Mouse (Mus musculus): Measurements from ENCODE around the gene Aebp1.
A peak's percentile ranks its signal among the peaks of the same experiment; 100 is the strongest.
"Not testable (repeated sequence)": the region's sequence is repeated elsewhere in the genome, so short reads cannot be mapped to it uniquely, and the experiment has no call there.

Aebp1 gene

DNA sequence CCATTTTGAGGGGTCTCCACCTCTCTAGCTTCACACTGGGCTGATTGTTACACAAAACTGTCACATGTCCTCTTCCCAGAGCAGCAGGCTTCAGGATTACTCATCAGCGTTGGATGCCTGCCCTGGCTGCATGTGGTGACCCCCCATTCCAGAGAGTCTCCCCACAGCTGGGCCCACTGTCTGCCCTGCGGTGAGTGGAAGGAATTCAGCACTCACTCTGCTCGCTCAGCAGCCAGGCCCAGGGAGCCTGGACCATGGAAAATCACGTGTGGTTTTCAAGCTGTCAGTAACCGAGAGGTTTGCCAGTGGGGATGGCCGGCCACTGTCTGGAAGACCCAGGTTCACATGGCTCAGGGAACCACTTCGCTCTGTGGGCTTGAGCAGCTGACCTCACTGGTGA, 5.8 kb upstream of the Aebp1 start:
- no peak for DNase-seq (ENCODE audit: low spot score in 2 of 2)

- no peak for DNase-seq (ENCODE audit: low spot score in 2 of 2)
These were observed 5.1 kb upstream of the Aebp1 start for GRCm38 (mm10) chr11:5856479-5857130.

DNA sequence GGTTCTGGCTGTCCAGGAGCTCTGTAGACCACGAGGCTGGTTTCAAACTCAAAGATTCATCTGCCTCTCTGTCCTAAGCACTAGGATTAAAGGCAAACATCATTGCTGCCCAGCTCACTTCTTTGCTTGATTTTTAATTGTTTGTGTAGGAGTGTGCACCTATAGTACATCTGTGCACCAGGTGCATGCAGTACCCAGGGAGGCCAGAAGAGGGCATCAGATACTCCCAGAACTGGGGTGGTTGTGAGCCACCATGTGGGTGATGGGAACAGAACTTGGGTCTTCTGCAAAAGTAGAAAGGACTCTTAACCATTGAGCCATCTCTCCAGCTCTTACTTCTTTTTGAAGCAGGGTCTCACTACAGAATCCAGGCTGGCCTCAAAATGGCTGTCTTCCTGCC, 3.0 kb upstream of the Aebp1 start:
- DNase-seq (ENCODE audit: low spot score in 2 of 2) = no peak

GRCm38 (mm10) chr11:5859883-5860550, 1.7 kb upstream of the Aebp1 start:
- DNase-seq (ENCODE audit: low spot score in 2 of 2) = no peak

DNA sequence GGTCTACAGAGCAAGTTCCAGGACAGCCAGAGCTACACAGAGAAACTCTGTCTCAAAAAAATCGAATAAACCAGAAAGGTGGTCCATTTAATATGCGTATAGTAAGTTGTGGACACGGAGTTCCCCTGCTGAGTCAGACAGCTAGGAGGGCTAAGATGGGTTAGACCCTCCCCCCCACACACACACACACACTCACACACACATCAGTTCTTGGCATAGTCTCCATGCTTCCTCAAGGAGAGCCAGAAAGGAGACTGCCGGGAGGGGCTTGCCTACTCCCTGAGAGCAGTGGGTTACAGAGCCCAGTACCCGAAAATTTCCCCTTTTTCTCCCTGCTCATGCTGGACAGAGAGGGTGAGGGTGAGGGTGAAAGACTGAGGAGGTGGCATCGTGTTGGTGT, 1.1 kb upstream of the Aebp1 start:
- no peak for DNase-seq (ENCODE audit: low spot score in 2 of 2)

DNA sequence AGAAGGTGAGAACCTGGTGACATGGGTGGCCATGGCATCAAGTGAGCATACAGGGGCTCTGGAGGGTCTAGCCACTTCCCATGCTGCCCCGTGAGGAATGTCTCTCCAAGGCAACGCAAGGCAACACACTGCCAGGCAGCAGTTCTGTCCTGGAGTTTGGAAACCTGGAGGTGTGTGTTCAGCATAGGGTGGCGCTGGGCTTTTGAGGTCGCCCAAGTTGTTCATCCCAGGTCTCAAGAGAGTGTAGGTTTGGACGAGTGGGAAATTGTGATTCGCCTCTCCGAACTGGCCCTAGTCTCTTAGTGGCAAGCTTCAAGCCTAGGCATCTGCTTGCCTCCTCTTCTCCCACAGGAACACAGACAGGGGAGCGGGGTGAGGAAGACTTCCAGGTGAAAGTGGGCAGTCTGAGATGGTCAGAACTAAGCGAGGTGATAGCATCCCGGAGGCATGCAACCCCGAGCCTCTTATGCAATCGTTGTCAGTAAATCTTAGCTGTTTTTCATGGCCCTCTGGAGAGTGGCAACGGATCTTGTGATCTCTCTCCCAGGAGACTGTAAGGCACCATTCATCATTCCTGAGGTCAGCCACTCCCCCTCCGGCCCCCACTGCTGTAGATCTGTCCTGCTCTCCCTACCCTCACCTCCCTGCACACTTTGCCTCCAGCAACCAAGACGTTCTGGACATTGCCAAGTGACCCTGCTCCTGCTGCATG, 803 bp downstream of the Aebp1 start:
- no peak for DNase-seq (ENCODE audit: low spot score in 2 of 2)

GRCm38 (mm10) chr11:5867196-5867595, 5.4 kb downstream of the Aebp1 start:
- DNase-seq (ENCODE audit: low spot score in 2 of 2) = no peak

- DNase-seq (ENCODE audit: low spot score in 2 of 2) = no peak
These were observed 6.6 kb downstream of the Aebp1 start for GRCm38 (mm10) chr11:5868324-5868723.

GRCm38 (mm10) chr11:5869331-5869730, 7.6 kb downstream of the Aebp1 start:
- DNase-seq (ENCODE audit: low spot score in 2 of 2) = no peak

- DNase-seq (ENCODE audit: low spot score in 2 of 2) = no peak
These were observed 8.3 kb downstream of the Aebp1 start for GRCm38 (mm10) chr11:5870069-5870468.

- DNase-seq (ENCODE audit: low spot score in 2 of 2) = no peak
These were observed 11.0 kb downstream of the Aebp1 start for GRCm38 (mm10) chr11:5872707-5873106.

- no peak for DNase-seq (ENCODE audit: low spot score in 2 of 2)
These were observed 11.4 kb downstream of the Aebp1 start for GRCm38 (mm10) chr11:5873192-5873591.

DNA sequence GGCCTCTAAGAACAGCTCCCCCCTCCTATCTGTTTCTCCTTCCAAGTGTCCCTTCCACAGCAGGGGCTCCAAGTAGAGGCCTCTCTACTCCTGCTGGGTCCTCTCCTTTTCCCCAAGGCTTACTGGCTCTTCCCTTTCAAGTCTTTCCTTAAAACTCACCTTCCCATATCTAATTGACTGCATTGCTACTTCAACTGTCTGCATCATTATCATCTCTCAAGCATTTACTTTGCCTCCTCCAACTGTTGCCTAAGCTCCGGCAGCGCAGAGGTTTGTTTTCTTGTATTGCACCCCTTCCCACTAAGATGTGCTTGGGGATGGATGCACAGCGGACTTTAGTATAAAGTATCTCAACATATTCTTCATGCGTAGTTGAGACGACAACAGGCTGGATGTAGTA, 15.7 kb downstream of the Aebp1 start:
- no peak for DNase-seq (ENCODE audit: low spot score in 2 of 2)

GRCm38 (mm10) chr11:5877921-5878526, 16.3 kb downstream of the Aebp1 start, which contains the start of gene Pold2:
Pold2 (minus strand) TSS chr11:5878292.
- DNase-seq (ENCODE audit: low spot score in 2 of 2) = peak; percentile 96 to 97

DNA sequence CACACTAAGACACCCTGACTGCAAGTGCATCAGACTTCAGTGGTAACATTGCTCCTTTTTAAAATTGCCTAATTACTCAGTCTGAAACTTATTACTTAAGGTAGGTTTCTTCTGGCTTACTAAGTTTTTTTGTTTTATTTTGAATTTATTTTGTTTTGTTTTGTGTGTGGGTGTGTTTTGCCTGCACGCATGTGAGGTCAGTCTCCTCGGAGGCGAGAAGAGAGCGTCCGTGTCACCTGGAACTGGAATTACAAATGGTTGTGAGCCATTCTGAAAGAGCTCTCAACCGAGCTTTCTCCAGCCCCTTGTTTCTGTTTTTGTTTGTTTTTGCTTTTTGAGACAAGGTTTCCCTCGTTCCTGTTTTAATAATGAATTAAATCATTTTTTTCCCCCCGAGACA, 16.9 kb downstream of the Aebp1 start:
- DNase-seq (ENCODE audit: low spot score in 2 of 2) = no peak

- no peak for DNase-seq (ENCODE audit: low spot score in 2 of 2)
These were observed 18.2 kb downstream of the Aebp1 start for GRCm38 (mm10) chr11:5879905-5880304.

- DNase-seq (ENCODE audit: low spot score in 2 of 2) = no peak
These were observed 20.8 kb downstream of the Aebp1 start for GRCm38 (mm10) chr11:5882518-5882917.

- no peak for DNase-seq (ENCODE audit: low spot score in 2 of 2)
These were observed 24.4 kb downstream of the Aebp1 start for GRCm38 (mm10) chr11:5886187-5886586.

DNA sequence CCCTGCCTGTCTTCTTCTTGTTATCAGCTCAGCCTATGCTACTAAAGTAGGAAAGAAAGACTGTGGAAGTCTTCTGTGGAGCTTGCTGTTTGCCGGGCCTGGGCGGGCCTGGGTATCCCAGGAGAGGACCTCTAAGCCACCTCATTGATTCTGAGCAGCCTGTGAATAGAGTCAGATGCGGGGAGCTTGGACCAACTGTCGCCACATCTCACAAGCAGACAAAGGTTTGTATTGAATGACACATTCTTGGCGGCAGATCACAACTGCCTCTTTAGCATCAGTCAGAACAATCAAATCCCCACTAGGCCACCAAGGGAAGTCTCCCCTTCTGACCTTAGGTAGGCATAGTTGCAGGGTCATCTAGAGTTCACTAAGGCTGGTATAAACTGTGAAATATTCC, 25.5 kb downstream of the Aebp1 start:
- no peak for DNase-seq (ENCODE audit: low spot score in 2 of 2)

- DNase-seq (ENCODE audit: low spot score in 2 of 2) = not testable (repeated sequence)
These were observed 26.8 kb downstream of the Aebp1 start for GRCm38 (mm10) chr11:5888563-5888962.

GRCm38 (mm10) chr11:5892151-5892591, 30.4 kb downstream of the Aebp1 start:
- DNase-seq (ENCODE audit: low spot score in 2 of 2) = peak in 1 of 2 experiments; percentile 35

GRCm38 (mm10) chr11:5892810-5893368, 31.1 kb downstream of the Aebp1 start:
- no peak for DNase-seq (ENCODE audit: low spot score in 2 of 2)

Data from urinary bladder, postnatal 4 days (tissue).